Mouse (Mus musculus): ENCODE results near the gene Prkca. TPM values are rescaled to one million over a fixed set of nuclear protein-coding genes. Genes with fewer than 3 reads are reported as not detected.

Prkca gene
- polyA plus RNA-seq, 1 experiment from 2014 or later: 12.9 TPM

- peaks cover 6% of the 10 kb centered on the region; the same call in 1 of the 2 replicates for H3K36me3 ChIP-seq
- 75% methylated on average over 9 of the region's 9 CpGs for WGBS
- peaks cover 72% of the 10 kb centered on the region for H3K4me1 ChIP-seq
- no peak overlapping the region for H3K4me3 ChIP-seq
- peaks cover 8% of the 10 kb centered on the region for H3K9me3 ChIP-seq
- no peak overlapping the region for H3K4me2 ChIP-seq
- no peaks in the 10 kb centered on the region for H3K27me3 ChIP-seq (replicated peaks)
- no peak overlapping the region for H3K27ac ChIP-seq (replicated peaks)
- H3K9ac ChIP-seq: no peak overlapping the region
- ATAC-seq (ENCODE audit: extremely low read depth, insufficient number of reproducible peaks, low FRiP score, low TSS enrichment): no peak
These were observed 189.5 kb downstream of the Prkca start for GRCm38 (mm10) chr11:108153997-108154841.

GRCm38 (mm10) chr11:108152591-108152990 is 191.1 kb downstream of the Prkca start:
- H3K4me1 ChIP-seq: peaks cover 79% of the 10 kb centered on the region
- H3K27me3 ChIP-seq (replicated peaks): no peaks in the 10 kb centered on the region
- ATAC-seq (ENCODE audit: extremely low read depth, insufficient number of reproducible peaks, low FRiP score, low TSS enrichment): no peak
- 49% methylated on average over 4 of the region's 4 CpGs for WGBS
- H3K27ac ChIP-seq (replicated peaks): peak overlapping the region; percentile 81; the same call in 1 of the 2 replicates
- no peak overlapping the region for H3K4me2 ChIP-seq
- H3K4me3 ChIP-seq: no peak overlapping the region
- H3K36me3 ChIP-seq: no peaks in the 10 kb centered on the region
- H3K9ac ChIP-seq: peak overlapping the region; percentile 42; the same call in 1 of the 2 replicates
- no peaks in the 10 kb centered on the region for H3K9me3 ChIP-seq

- no peak for ATAC-seq (ENCODE audit: extremely low read depth, insufficient number of reproducible peaks, low FRiP score, low TSS enrichment)
- no peaks in the 10 kb centered on the region for H3K27me3 ChIP-seq (replicated peaks)
- peak overlapping the region; percentile 12; the same call in 1 of the 2 replicates for H3K4me2 ChIP-seq
- no peaks in the 10 kb centered on the region for H3K36me3 ChIP-seq
- H3K9ac ChIP-seq: 0 out of 2 replicates have a peak overlapping the region, but pooled peaks have one; percentile 8
- H3K4me1 ChIP-seq: peaks cover 95% of the 10 kb centered on the region
- H3K4me3 ChIP-seq: no peak overlapping the region
- 21% methylated on average over 7 of the region's 7 CpGs for WGBS
- H3K9me3 ChIP-seq: no peaks in the 10 kb centered on the region
- H3K27ac ChIP-seq (replicated peaks): peak overlapping the region; percentile 81
These were observed 193.3 kb downstream of the Prkca start for GRCm38 (mm10) chr11:108150410-108150809.

GRCm38 (mm10) chr11:108149187-108149586 is 194.5 kb downstream of the Prkca start:
- Histone ChIP-seq H3K9me3 (no peaks in the 10 kb centered on the region), H3K27me3 (replicated peaks) (no peaks in the 10 kb centered on the region), H3K9ac (peak overlapping the region; percentile 59), H3K27ac (replicated peaks) (peak overlapping the region; percentile 90), H3K4me3 (no peak overlapping the region), H3K4me2 (peak overlapping the region; percentile 49), H3K36me3 (no peaks in the 10 kb centered on the region), H3K4me1 (peaks cover 91% of the 10 kb centered on the region)
- ATAC-seq (ENCODE audit: extremely low read depth, insufficient number of reproducible peaks, low FRiP score, low TSS enrichment): no peak
- WGBS: 3% methylated on average over 9 of the region's 9 CpGs

- no peaks in the 10 kb centered on the region for H3K36me3 ChIP-seq
- no peaks in the 10 kb centered on the region for H3K9me3 ChIP-seq
- peak overlapping the region; percentile 49 for H3K4me2 ChIP-seq
- 13% methylated on average over 4 of the region's 4 CpGs for WGBS
- no peaks in the 10 kb centered on the region for H3K27me3 ChIP-seq (replicated peaks)
- H3K4me3 ChIP-seq: no peak overlapping the region
- peak; percentile 53; the same call in 1 of the 2 replicates for ATAC-seq (ENCODE audit: extremely low read depth, insufficient number of reproducible peaks, low FRiP score, low TSS enrichment)
- peaks cover 87% of the 10 kb centered on the region for H3K4me1 ChIP-seq
- peak overlapping the region; percentile 59 for H3K9ac ChIP-seq
- H3K27ac ChIP-seq (replicated peaks): peak overlapping the region; percentile 90
These were observed 195.2 kb downstream of the Prkca start for GRCm38 (mm10) chr11:108148491-108148890.

GRCm38 (mm10) chr11:108145752-108146496 is 197.8 kb downstream of the Prkca start:
- no peaks in the 10 kb centered on the region for H3K27me3 ChIP-seq (replicated peaks)
- no peaks in the 10 kb centered on the region for H3K9me3 ChIP-seq
- WGBS: 46% methylated on average over 13 of the region's 13 CpGs
- H3K36me3 ChIP-seq: no peaks in the 10 kb centered on the region
- no peak overlapping the region for H3K4me3 ChIP-seq
- H3K4me1 ChIP-seq: peaks cover 79% of the 10 kb centered on the region
- ATAC-seq (ENCODE audit: extremely low read depth, insufficient number of reproducible peaks, low FRiP score, low TSS enrichment): no peak
- H3K9ac ChIP-seq: no peak overlapping the region; the same call in 1 of the 2 replicates
- H3K27ac ChIP-seq (replicated peaks): peak overlapping the region; percentile 82
- H3K4me2 ChIP-seq: peak overlapping the region; percentile 54

- Histone ChIP-seq H3K9ac (no peak overlapping the region), H3K27ac (replicated peaks) (no peak overlapping the region), H3K36me3 (no peaks in the 10 kb centered on the region), H3K4me1 (peaks cover 77% of the 10 kb centered on the region), H3K4me3 (no peak overlapping the region), H3K27me3 (replicated peaks) (no peaks in the 10 kb centered on the region), H3K4me2 (no peak overlapping the region), H3K9me3 (no peaks in the 10 kb centered on the region)
- 81% methylated on average over 8 of the region's 8 CpGs for WGBS
- no peak for ATAC-seq (ENCODE audit: extremely low read depth, insufficient number of reproducible peaks, low FRiP score, low TSS enrichment)
These were observed 198.6 kb downstream of the Prkca start for GRCm38 (mm10) chr11:108145128-108145527.

- no peak for ATAC-seq (ENCODE audit: extremely low read depth, insufficient number of reproducible peaks, low FRiP score, low TSS enrichment)
- H3K9ac ChIP-seq: no peak overlapping the region
- 77% methylated on average over 2 of the region's 2 CpGs for WGBS
- no peaks in the 10 kb centered on the region for H3K9me3 ChIP-seq
- peaks cover 69% of the 10 kb centered on the region for H3K4me1 ChIP-seq
- no peaks in the 10 kb centered on the region for H3K27me3 ChIP-seq (replicated peaks)
- H3K36me3 ChIP-seq: no peaks in the 10 kb centered on the region
- no peak overlapping the region for H3K4me3 ChIP-seq
- no peak overlapping the region for H3K4me2 ChIP-seq
- H3K27ac ChIP-seq (replicated peaks): no peak overlapping the region
These were observed 200.0 kb downstream of the Prkca start for GRCm38 (mm10) chr11:108143739-108144138.

GRCm38 (mm10) chr11:108140028-108140427 is 203.7 kb downstream of the Prkca start:
- no peaks in the 10 kb centered on the region for H3K36me3 ChIP-seq
- WGBS: 76% methylated on average over 7 of the region's 7 CpGs
- no peak for ATAC-seq (ENCODE audit: extremely low read depth, insufficient number of reproducible peaks, low FRiP score, low TSS enrichment)
- no peak overlapping the region for H3K4me3 ChIP-seq
- peaks cover 60% of the 10 kb centered on the region for H3K4me1 ChIP-seq
- no peak overlapping the region for H3K4me2 ChIP-seq
- H3K27ac ChIP-seq (replicated peaks): no peak overlapping the region
- H3K27me3 ChIP-seq (replicated peaks): no peaks in the 10 kb centered on the region
- H3K9ac ChIP-seq: no peak overlapping the region
- no peaks in the 10 kb centered on the region for H3K9me3 ChIP-seq

GRCm38 (mm10) chr11:108136341-108136740 is 207.4 kb downstream of the Prkca start:
- H3K36me3 ChIP-seq: no peaks in the 10 kb centered on the region
- no peak for ATAC-seq (ENCODE audit: extremely low read depth, insufficient number of reproducible peaks, low FRiP score, low TSS enrichment)
- H3K27me3 ChIP-seq (replicated peaks): no peaks in the 10 kb centered on the region
- no peaks in the 10 kb centered on the region for H3K9me3 ChIP-seq
- H3K4me2 ChIP-seq: peak overlapping the region; percentile 9; the same call in 1 of the 2 replicates
- H3K4me1 ChIP-seq: peaks cover 47% of the 10 kb centered on the region
- H3K9ac ChIP-seq: peak overlapping the region; percentile 40; the same call in 1 of the 2 replicates
- peak overlapping the region; percentile 76 for H3K27ac ChIP-seq (replicated peaks)
- WGBS: 43% methylated on average over 3 of the region's 3 CpGs
- H3K4me3 ChIP-seq: no peak overlapping the region

GRCm38 (mm10) chr11:108135407-108136159 is 208.1 kb downstream of the Prkca start:
- Histone ChIP-seq H3K9me3 (no peaks in the 10 kb centered on the region), H3K4me2 (0 out of 2 replicates have a peak overlapping the region, but pooled peaks have one; percentile 7), H3K9ac (peak overlapping the region; percentile 50), H3K36me3 (no peaks in the 10 kb centered on the region), H3K4me3 (no peak overlapping the region), H3K4me1 (peaks cover 45% of the 10 kb centered on the region), H3K27me3 (replicated peaks) (no peaks in the 10 kb centered on the region), H3K27ac (replicated peaks) (peak overlapping the region; percentile 76)
- no peak for ATAC-seq (ENCODE audit: extremely low read depth, insufficient number of reproducible peaks, low FRiP score, low TSS enrichment)
- WGBS: 20% methylated on average over 4 of the region's 4 CpGs
